Mouse (Mus musculus) heart, embryonic 13.5 days (tissue): ENCODE measurements at regions not wholly inside any gene's neighbourhood (a gene's known extent, or its start where the extent isn't known, plus 50 kb on each side); places are given as distances from the start of the nearest gene placed in this dataset.

ENCODE experiments used
- ATAC-seq: fragments of 200-750 bp; cut with Nextera tagmentation; 2 replicates; pipeline ENCODE4 v1.8.0; 2017; ENCODE audit warnings: moderate TSS enrichment; ENCODE audit not compliant: insufficient number of reproducible peaks, low FRiP score, low TSS enrichment; ENCODE audit errors: extremely low read depth
- H3K27ac ChIP-seq: fragments of 300-500 bp; sonication (generic); replicated peaks from 2 replicates; pipeline ENCODE4 v1.5.1; 2015; ENCODE audit warnings: moderate library complexity, mild to moderate bottlenecking, inconsistent platforms
- H3K27me3 ChIP-seq: fragments of 300-500 bp; sonication (generic); replicated peaks from 2 replicates; pipeline ENCODE4 v1.6.1; 2015; ENCODE audit warnings: mild to moderate bottlenecking, inconsistent platforms
- H3K36me3 ChIP-seq: fragments of 300-500 bp; sonication (generic); 2 replicates; pipeline ENCODE4 v1.6.1; 2015; ENCODE audit warnings: mild to moderate bottlenecking, inconsistent platforms
- H3K4me1 ChIP-seq: fragments of 300-500 bp; sonication (generic); 2 replicates; pipeline ENCODE4 v1.6.1; 2015; ENCODE audit warnings: inconsistent platforms
- H3K4me2 ChIP-seq: fragments of 300-500 bp; sonication (generic); 2 replicates; pipeline ENCODE4 v1.6.1; 2015; ENCODE audit warnings: inconsistent platforms, mild to moderate bottlenecking, moderate library complexity
- H3K4me3 ChIP-seq: fragments of 300-500 bp; sonication (generic); 2 replicates; pipeline ENCODE4 v1.5.1; 2015; ENCODE audit warnings: moderate library complexity, mild to moderate bottlenecking, inconsistent platforms
- H3K9ac ChIP-seq: fragments of 300-500 bp; sonication (generic); 2 replicates; pipeline ENCODE4 v1.6.1; 2015; ENCODE audit warnings: inconsistent platforms, mild to moderate bottlenecking, moderate library complexity
- H3K9me3 ChIP-seq: fragments of 300-500 bp; sonication (generic); 2 replicates; pipeline ENCODE4 v1.6.1; 2016; ENCODE audit warnings: inconsistent platforms
- WGBS: fragments of 180-500 bp; shearing (Covaris S2); methylation state at CpG from one replicate; pipeline ENCODE4 v1.1.7; 2015; ENCODE audit warnings: mixed read lengths; 5-methylcytosine and 5-hydroxymethylcytosine counted together

DNA sequence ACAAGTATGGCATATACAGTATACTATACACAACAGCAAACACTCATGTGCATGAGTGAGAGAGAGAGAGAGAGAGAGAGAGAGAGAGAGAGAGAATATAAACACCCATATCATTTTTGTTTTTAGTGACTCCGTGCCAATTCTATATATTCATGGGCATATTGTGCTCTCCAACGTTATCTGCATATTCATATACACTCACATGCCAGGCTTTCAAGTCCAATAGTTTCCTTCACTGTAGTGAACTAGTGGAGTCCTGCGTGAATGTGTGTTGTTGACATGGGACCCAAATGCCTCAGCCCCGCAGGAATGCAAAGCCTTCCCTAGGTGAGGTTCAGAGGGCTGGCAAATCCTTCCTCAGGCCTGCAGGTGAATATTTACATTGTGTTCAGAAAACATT lies 53.4 kb upstream of the Nab1 start:
- Histone ChIP-seq H3K9ac (no peak overlapping the region), H3K4me1 (no peaks in the 10 kb centered on the region), H3K4me3 (no peak overlapping the region), H3K36me3 (no peaks in the 10 kb centered on the region), H3K27ac (no peak overlapping the region), H3K4me2 (no peak overlapping the region), H3K9me3 (no peaks in the 10 kb centered on the region), H3K27me3 (no peaks in the 10 kb centered on the region)
- 59% methylated on average over 4 of the region's 4 CpGs for WGBS
- ATAC-seq = no peak

DNA sequence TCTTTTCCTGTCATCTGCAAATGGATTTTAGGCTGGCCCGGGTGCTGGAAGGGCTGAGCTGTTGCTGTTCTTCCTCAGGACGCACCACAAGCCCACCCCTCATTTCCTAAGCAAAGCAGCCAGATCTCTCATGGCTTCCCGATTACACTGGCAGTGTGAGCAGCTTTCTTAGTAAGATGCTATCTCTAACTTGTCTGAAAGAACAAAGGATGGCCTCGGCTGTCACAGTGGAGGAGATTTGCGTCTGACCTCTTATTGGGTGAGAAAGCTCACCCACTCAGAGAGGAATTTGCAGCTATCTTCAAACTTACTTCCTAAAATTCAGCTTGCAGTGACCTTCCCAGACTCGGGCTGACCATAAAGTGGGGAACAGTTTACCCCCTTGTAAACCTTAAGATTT lies 64.7 kb upstream of the Nemp2 start:
- no peak for ATAC-seq
- 6% methylated on average over 6 of the region's 6 CpGs for WGBS
- peaks cover 14% of the 10 kb centered on the region for H3K4me1 ChIP-seq
- H3K27ac ChIP-seq = no peak overlapping the region
- H3K9me3 ChIP-seq = no peaks in the 10 kb centered on the region
- H3K4me2 ChIP-seq = peak overlapping the region; percentile 42
- no peaks in the 10 kb centered on the region for H3K36me3 ChIP-seq
- no peaks in the 10 kb centered on the region for H3K27me3 ChIP-seq
- H3K9ac ChIP-seq = 0 out of 2 replicates have a peak overlapping the region, but pooled peaks have one; percentile 34
- H3K4me3 ChIP-seq = no peak overlapping the region

DNA sequence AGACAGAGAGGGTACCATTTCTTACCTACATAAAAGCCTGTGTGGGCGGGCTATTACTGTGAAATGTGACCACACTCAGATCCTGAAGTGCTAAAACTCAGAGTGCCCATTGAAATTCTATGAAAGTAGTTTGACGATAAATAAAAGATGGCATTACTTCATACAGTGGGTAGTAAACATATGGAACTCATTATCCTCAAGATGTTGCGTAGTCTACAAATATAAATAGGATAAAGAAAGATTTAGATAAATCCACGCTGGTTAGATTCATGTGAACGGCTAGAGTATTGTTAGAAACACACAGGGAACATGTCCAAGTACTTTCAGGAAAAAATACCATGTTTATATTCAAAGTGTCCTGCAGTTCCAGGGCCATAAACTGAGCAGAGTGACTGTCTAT lies 58.8 kb upstream of the Nemp2 start:
- no peak for ATAC-seq
- Histone ChIP-seq H3K27me3 (no peaks in the 10 kb centered on the region), H3K9me3 (no peaks in the 10 kb centered on the region), H3K4me2 (no peak overlapping the region), H3K4me3 (no peak overlapping the region), H3K9ac (no peak overlapping the region), H3K36me3 (no peaks in the 10 kb centered on the region), H3K27ac (no peak overlapping the region), H3K4me1 (no peaks in the 10 kb centered on the region)
- WGBS = 79% methylated on average over 5 of the region's 5 CpGs

DNA sequence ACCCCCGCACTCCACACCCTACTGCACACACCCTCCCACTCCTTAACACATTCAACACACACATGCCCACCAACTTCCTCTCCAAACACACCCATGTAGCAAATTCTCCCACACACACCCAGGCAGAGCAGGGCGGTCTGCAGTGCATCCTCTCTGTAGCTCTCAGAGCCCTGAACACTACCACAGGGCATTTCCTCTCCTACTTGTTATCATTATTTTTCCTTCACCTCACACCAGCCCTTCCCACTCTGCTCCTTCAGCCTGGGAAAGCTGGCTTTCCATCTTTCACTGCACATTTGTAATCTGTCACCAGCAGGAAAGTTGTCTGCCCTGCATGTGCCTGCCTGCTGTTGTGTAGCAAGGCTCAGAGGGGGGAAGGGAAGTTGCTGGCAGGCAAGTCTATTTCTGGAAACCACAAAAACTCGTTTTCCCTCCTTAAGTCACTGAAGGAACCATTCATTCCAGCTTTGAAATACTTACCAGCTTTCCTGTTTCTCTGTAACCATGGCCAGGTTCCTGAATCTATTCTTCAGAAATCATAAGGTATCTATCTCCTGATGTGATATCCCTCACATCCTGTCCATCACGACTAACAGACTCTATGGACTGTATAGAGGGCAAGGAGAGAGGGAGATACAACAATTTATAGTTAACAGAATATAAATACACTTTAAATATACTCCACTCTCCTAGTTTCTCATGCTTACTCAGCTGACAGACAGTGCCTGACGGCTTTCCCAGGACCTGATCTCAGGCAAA lies 52.0 kb upstream of the Nemp2 start:
- peak overlapping the region; percentile 82 for H3K27ac ChIP-seq
- no peaks in the 10 kb centered on the region for H3K27me3 ChIP-seq
- no peaks in the 10 kb centered on the region for H3K36me3 ChIP-seq
- peak overlapping the region; percentile 45 for H3K4me2 ChIP-seq
- ATAC-seq = peak; percentile 58
- 11% methylated on average over 5 of the region's 5 CpGs for WGBS
- peak overlapping the region; percentile 34 for H3K9ac ChIP-seq
- H3K4me3 ChIP-seq = no peak overlapping the region
- H3K9me3 ChIP-seq = no peaks in the 10 kb centered on the region
- H3K4me1 ChIP-seq = peaks cover 27% of the 10 kb centered on the region

DNA sequence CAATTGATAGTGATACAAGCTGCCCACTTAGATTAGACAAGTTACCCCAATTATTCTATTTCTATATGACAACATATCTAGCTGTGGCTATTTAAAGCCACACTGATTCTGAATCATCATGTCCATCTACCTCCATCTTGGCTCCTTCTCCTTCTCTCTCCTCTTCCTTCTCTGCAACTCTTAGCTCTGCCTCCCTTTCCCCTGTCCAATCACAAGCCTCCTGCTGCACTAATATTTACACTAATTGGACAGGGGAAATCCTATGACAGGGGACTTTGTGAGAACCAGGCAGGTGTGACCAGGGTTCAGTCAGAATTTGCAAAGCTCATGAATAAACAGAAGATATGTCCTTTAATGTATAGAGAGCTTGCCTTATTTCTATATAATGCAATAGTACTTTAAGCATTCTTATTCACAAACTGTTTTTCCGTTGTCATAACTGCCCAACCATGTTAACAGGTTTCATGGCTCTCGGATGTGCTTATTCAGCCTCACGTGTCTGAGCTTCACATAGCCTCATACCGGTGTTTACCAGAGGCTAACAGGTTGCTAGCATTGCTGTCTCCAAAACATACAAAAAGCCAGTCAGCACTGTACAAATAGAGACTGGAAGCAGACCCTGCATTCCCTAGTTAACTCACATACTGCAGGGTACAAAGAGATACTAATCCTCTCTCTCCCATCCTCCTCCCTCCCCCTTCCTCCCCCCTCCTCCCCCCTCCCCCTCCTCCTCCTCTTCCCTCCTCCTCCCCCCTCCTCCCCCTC lies 50.2 kb upstream of the Nemp2 start:
- Histone ChIP-seq H3K27ac (no peak overlapping the region), H3K9me3 (no peaks in the 10 kb centered on the region), H3K9ac (no peak overlapping the region), H3K36me3 (no peaks in the 10 kb centered on the region), H3K4me3 (no peak overlapping the region), H3K27me3 (no peaks in the 10 kb centered on the region), H3K4me1 (peaks cover 27% of the 10 kb centered on the region), H3K4me2 (no peak overlapping the region)
- 84% methylated on average over 4 of the region's 4 CpGs for WGBS
- ATAC-seq = no peak
